Mouse (Mus musculus) midbrain, embryonic 16.5 days (tissue): Measurements from ENCODE around the gene Pgap3. TPM values are rescaled to one million over a fixed set of nuclear protein-coding genes. Genes with fewer than 3 reads are reported as not detected.

ENCODE experiments used
- ATAC-seq: fragments of 200-750 bp; cut with Nextera tagmentation; 2 replicates; pipeline ENCODE4 v1.8.0; 2017; ENCODE audit warnings: moderate TSS enrichment
- H3K27ac ChIP-seq: fragments of 300-500 bp; sonication (generic); 2 replicates; pipeline ENCODE4 v1.5.1; 2014; ENCODE audit warnings: mild to moderate bottlenecking, low read length, mixed read lengths
- H3K27me3 ChIP-seq: fragments of 300-500 bp; sonication (generic); 2 replicates; pipeline ENCODE4 v1.6.1; 2014; ENCODE audit warnings: low read depth, low read length, mixed read lengths; ENCODE audit not compliant: control insufficient read depth, insufficient read depth
- H3K36me3 ChIP-seq: fragments of 300-500 bp; sonication (generic); 2 replicates; pipeline ENCODE4 v1.6.1; 2014; ENCODE audit warnings: mild to moderate bottlenecking, low read length, moderate library complexity, mixed read lengths; ENCODE audit not compliant: control insufficient read depth, insufficient read depth
- H3K4me1 ChIP-seq: fragments of 300-500 bp; sonication (generic); 2 replicates; pipeline ENCODE4 v1.6.1; 2014; ENCODE audit warnings: mild to moderate bottlenecking, low read length, mixed read lengths; ENCODE audit not compliant: control insufficient read depth, insufficient read depth
- H3K4me2 ChIP-seq: fragments of 300-500 bp; sonication (generic); 2 replicates; pipeline ENCODE4 v1.6.1; 2014; ENCODE audit warnings: mild to moderate bottlenecking, low read length, mixed read lengths
- H3K4me3 ChIP-seq: fragments of 300-500 bp; sonication (generic); 2 replicates; pipeline ENCODE4 v1.5.1; 2014; ENCODE audit warnings: low read depth, mild to moderate bottlenecking, low read length, moderate library complexity, mixed read lengths
- H3K9ac ChIP-seq: fragments of 300-500 bp; sonication (generic); 2 replicates; pipeline ENCODE4 v1.6.1; 2014; ENCODE audit warnings: low read depth, low read length, mixed read lengths
- H3K9me3 ChIP-seq: fragments of 300-500 bp; sonication (generic); replicated peaks from 2 replicates; pipeline ENCODE4 v1.6.1; 2014; ENCODE audit warnings: mild to moderate bottlenecking, low read length, mixed read lengths; ENCODE audit not compliant: control insufficient read depth, poor library complexity, severe bottlenecking
- WGBS: fragments of 180-500 bp; shearing (Covaris S2); extraction: QIAGEN DNeasy Blood & Tissue Kit; methylation state at CpG from one replicate; pipeline ENCODE4 v1.1.7; 2014; 5-methylcytosine and 5-hydroxymethylcytosine counted together
- polyA plus RNA-seq: library from polyadenylated mRNA; unstranded; fragments of >200 nt; fragmentation: Nextera tagmentation; extraction: Ambion mirVana; gene quantifications from 2 replicates; pipeline ENCODE4 v1.2.1, GENCODE M21; 2015

The Pgap3 gene
- polyA plus RNA-seq, 1 experiment from 2014 or later: 7.4 TPM

DNA sequence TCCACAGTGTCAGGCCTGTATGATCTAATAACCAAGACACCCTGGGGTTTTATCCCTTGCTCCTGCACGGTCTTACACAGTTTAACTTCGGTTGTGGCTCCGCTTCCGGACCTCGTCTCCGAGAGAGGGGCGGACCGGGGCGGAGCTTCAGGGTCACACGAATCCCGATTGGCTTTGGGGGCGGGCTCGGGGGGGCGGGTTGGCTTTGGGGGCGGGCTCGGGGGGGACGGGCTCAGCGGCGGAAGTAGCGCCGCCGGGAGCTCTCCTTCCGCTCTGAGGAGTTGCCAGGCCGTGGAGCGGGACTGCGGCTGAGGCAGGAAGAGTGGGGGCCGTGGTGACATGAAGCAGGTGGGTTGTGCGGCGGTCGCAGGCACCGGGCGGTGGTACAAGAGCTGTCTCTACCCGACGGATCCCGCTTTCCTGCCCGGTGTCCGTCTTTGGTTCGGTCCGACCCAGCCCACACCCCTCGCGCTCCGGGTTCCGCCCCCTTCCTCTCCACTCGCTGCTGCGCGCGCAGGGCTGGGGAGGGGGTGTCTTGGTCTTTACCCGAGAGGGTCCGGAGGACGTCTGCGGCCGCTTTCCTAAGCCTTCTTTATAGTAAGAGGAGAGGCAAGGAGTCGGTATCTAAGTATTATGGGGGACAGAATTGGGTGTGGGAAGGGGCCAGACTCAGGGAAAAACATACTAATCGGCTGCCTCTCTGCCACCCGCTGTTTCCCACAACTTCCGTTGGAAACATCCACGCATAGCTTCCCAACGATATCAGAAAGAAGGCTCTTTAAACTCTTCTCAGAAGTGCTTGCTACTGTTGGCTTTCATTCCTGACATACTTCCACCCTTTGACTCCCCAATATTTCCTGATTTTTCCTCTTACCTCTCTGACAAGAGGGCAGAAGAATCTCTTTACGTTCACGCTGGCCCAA, 41.9 kb downstream of the Pgap3 start, which contains the start of gene Stard3:
Stard3 (plus strand) TSS at position 208 of the 923 bp plus-strand sequence.
- no peaks in the 10 kb centered on the region for H3K9me3 ChIP-seq
- H3K4me1 ChIP-seq: peaks cover 17% of the 10 kb centered on the region
- H3K9ac ChIP-seq: peak within 1 kb of the TSS; percentile 78
- peak within 1 kb of the TSS; percentile 89 for H3K27ac ChIP-seq
- H3K27me3 ChIP-seq: peaks cover 4% of the 10 kb centered on the region; the same call in 1 of the 2 replicates
- WGBS: under 1% methylated on average over 55 of the region's 60 CpGs
- H3K4me3 ChIP-seq: peak within 1 kb of the TSS; percentile 70
- peak within 1 kb of the TSS; percentile 84 for H3K4me2 ChIP-seq
- H3K36me3 ChIP-seq: no peaks in the 10 kb centered on the region
- peak; percentile 86 for ATAC-seq

DNA sequence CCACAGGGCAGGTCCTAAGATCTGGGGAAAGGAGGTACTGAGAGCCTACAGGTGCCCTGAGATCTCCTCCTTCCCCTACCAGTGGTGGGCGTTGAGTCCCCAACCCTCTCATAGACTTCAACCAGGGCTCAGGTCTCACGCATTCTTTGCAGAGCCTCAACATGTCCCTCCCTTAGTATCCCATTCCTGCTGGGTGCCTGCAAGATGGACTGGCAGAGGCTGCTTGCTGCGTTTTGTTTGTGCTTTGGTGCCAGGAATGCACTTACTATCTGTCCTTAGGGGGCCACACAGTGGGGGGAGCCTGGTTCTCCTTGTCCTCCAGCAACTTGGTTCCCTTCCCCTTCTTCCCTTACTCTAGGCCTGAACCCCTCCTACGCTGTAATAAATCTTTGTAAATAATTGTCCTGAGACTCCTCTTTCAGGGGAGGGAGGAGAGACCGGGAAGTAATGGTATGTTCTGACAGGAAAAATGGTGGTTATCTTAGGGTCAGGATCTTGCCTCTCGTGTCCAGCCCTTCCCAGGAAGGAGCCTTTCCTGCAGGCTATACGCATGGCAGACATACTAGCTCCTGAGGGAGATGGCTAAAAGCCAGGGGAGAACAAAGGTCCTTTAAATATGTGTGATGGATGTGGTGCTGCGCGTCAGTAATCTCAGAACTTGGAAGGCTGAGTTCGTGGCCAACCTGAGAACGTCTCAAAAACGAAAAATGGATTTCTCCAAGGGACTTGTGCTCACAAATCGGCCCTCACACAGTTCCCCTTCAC, 42.7 kb downstream of the Pgap3 start:
- Histone ChIP-seq H3K4me3 (peak overlapping the region; percentile 70), H3K27me3 (peaks cover 7% of the 10 kb centered on the region; the same call in 1 of the 2 replicates), H3K36me3 (no peaks in the 10 kb centered on the region), H3K27ac (no peak overlapping the region), H3K4me1 (peaks cover 17% of the 10 kb centered on the region), H3K9ac (peak overlapping the region; percentile 36; the same call in 1 of the 2 replicates), H3K9me3 (no peaks in the 10 kb centered on the region), H3K4me2 (peak overlapping the region; percentile 84)
- ATAC-seq: peak; percentile 2; the same call in 1 of the 2 replicates
- 12% methylated on average over 13 of the region's 13 CpGs for whole genome bisulfite sequencing

DNA sequence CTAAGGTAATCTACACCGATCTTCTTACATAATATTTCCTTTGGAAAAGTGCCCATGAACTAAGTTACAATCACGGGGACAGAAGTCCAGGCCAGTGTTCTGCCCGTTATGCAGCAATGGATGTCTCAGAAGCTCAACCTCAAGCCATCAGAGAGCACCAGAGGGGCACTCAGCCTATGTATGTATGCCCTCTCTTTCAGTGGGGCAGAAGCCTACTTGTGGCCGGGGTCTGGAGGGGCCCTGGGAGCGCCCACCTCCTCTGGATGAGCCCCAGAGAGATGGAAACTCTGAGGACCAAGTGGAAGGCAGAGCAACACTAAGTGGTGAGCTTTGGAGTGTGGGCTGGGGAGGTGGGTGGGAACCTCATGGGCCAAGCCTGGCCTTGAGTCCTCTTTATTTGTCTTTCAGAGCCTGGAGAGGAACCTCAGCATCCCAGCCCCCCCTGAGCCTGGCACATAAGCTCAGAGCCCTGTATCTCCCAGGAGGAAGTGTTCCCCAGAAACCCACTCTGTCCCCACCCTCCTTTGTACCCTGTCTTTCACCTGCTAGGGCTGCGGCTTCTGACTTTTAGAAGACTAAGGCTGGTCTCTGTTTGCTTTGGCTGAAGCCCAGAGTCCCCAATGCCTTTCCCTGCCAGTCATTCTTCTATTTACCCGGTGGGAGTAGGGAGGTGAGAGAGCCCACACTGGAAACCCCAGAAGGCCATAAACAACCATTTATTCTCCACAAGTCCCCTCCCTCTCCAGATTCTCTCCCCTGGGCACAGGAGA, 43.5 kb downstream of the Pgap3 start:
- Histone ChIP-seq H3K9ac (no peak overlapping the region), H3K4me3 (no peak overlapping the region), H3K4me2 (no peak overlapping the region), H3K27ac (no peak overlapping the region), H3K4me1 (peaks cover 17% of the 10 kb centered on the region), H3K27me3 (peaks cover 14% of the 10 kb centered on the region), H3K36me3 (no peaks in the 10 kb centered on the region), H3K9me3 (no peaks in the 10 kb centered on the region)
- ATAC-seq: no peak
- 73% methylated on average over 7 of the region's 7 CpGs for WGBS

DNA sequence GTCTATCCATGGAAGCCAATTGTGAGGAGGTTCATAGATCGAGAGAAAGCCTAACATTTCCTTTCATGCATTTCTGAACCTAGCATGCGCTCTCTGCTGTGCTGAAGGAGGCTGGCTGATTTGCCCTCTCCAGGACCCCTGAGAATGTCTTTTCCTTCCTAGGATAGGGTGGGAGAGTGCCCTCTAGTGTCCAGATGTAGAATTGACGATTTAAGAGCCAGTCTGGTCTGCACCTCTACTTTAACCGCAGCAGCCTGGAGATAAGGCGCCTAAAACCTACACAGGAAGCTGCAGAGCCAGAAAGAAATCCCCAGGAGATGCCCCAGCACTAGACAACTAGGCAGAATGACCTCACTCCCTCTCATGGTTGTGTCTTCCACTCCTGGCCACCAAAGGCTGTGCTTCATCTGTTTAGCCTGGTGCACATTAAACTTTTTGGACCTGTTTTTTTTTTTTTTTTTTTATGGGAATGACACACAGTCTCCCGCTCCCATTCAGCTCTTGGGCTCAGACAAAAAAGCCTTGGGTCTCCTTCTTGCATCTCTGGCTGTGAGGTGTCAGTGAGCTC, 44.5 kb downstream of the Pgap3 start:
- 6% methylated on average over 6 of the region's 6 CpGs for WGBS
- H3K9ac ChIP-seq: no peak overlapping the region
- no peak overlapping the region for H3K4me3 ChIP-seq
- no peaks in the 10 kb centered on the region for H3K9me3 ChIP-seq
- no peaks in the 10 kb centered on the region for H3K36me3 ChIP-seq
- H3K27ac ChIP-seq: no peak overlapping the region
- no peak overlapping the region for H3K4me2 ChIP-seq
- peaks cover 20% of the 10 kb centered on the region for H3K27me3 ChIP-seq
- peaks cover 17% of the 10 kb centered on the region for H3K4me1 ChIP-seq
- no peak for ATAC-seq

DNA sequence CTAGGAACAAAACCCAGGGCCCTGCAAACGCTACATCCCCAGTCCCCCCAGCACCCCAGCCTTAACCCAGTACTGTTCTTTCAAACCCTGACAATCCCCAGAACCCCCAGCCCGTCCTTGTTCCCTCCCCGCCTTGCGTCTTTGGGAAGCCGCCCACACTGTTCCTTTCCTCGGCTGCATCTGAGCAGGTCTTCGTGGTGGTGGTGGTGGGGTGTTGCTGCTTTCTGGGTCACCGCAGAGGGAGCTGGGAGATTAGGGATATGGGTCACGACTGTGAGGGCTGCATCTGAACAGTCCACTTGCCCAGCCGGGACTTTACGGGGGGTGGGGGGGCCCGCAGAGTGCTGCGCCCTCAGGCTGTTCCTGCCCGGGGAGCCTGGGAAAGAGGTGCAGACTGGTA, 45.8 kb downstream of the Pgap3 start:
- Histone ChIP-seq H3K36me3 (no peaks in the 10 kb centered on the region), H3K9ac (no peak overlapping the region), H3K4me2 (no peak overlapping the region), H3K4me1 (peaks cover 12% of the 10 kb centered on the region), H3K4me3 (no peak overlapping the region), H3K9me3 (no peaks in the 10 kb centered on the region), H3K27me3 (peaks cover 33% of the 10 kb centered on the region), H3K27ac (no peak overlapping the region)
- no peak for ATAC-seq
- WGBS: 65% methylated on average over 14 of the region's 14 CpGs

DNA sequence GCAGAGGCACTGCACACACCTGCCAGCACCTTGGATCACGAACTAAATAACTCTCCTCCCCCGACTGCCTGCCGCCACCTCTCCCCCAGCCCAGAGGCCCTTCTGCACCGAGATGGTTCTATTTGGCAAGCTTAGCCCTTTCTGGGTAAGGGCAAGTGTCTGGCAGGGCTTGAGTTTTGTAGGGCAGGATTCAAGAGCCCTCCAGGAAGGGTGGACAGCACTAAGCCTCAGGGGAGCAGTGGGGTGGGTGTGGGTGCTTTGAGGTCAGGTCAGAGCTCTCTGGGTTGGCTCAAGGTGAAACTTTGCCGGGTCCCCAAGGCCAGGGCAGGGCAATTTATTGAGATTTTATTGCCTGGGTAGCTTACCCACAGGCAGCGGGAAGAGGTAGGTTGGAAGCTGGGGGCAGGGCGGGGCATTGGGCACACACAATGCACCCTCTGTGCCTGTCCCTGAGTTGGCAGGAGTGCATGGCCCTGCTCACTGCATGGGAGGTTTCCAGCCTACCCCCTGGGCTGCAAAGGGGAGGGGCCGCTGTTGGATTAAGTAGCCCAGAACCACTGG, 46.6 kb downstream of the Pgap3 start:
- no peak overlapping the region for H3K4me3 ChIP-seq
- peaks cover 9% of the 10 kb centered on the region for H3K4me1 ChIP-seq
- no peak overlapping the region for H3K9ac ChIP-seq
- WGBS: 29% methylated on average over 8 of the region's 8 CpGs
- H3K27me3 ChIP-seq: peaks cover 40% of the 10 kb centered on the region
- no peak overlapping the region for H3K4me2 ChIP-seq
- ATAC-seq: no peak
- H3K9me3 ChIP-seq: no peaks in the 10 kb centered on the region
- H3K36me3 ChIP-seq: no peaks in the 10 kb centered on the region
- H3K27ac ChIP-seq: no peak overlapping the region

DNA sequence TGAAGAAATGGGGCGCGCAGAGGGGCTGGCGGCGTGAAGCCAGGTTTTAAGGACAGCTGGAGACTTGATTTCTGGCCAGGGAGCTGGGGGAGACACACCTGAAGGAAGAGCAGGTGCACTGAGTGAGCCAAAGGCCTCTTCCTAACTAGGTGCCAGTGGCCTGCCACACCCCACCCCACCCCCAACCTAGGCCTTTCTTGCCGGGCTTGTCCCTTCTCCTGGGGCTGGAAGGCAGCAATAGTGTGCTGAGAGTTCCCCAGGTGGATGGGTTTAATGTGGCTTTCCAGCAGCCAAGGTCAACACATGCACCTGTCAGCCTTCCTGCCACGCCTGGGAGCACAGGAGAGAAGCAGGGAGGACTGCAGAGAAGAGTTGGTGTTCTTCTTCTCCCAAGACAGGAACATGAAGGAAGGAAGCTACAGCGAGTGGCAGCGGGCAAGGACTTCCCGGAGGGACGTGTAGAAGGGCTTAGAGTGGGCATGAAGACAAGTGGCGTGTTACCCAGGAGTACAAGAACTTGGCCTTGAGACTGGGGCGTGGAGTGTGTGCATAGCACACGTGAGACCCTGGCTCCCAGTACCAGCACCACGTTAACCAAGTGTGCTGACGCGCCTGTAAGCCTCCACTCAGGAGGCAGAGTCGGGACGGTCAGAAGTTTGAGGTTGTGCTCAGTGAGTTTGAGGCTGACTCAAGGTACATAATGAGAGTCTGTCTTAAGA, 47.9 kb downstream of the Pgap3 start:
- Histone ChIP-seq H3K4me1 (peaks cover 13% of the 10 kb centered on the region), H3K27me3 (peaks cover 49% of the 10 kb centered on the region), H3K4me2 (no peak overlapping the region), H3K9me3 (no peaks in the 10 kb centered on the region), H3K9ac (no peak overlapping the region), H3K36me3 (no peaks in the 10 kb centered on the region), H3K4me3 (no peak overlapping the region), H3K27ac (no peak overlapping the region)
- 79% methylated on average over 18 of the region's 18 CpGs for WGBS
- ATAC-seq: no peak

DNA sequence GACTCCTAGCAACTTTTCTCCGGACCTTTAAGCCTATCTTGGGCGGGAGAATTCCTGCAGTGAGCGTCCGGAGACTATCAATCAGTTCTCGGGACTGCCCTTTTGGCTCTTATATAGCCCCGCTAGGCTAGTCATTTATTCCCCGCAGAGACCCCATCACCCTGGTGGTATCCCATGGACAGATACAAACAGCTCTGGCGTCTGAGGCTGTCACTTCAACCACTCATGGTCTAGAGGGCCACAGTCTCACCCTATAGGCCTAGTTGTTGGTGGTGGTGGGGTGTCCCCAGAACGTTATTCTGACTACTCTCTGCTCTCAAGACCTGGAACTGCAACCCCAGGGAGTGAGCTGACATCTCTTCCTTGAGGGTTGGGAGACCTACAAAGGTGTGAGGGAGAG, 51.0 kb downstream of the Pgap3 start:
- ATAC-seq: no peak
- Histone ChIP-seq H3K36me3 (no peaks in the 10 kb centered on the region), H3K9ac (no peak overlapping the region), H3K4me1 (peaks cover 15% of the 10 kb centered on the region), H3K9me3 (no peaks in the 10 kb centered on the region), H3K27me3 (peaks cover 66% of the 10 kb centered on the region), H3K4me3 (peak overlapping the region; percentile 67), H3K4me2 (peak overlapping the region; percentile 100; the same call in 1 of the 2 replicates), H3K27ac (no peak overlapping the region)
- WGBS: 4% methylated on average over 9 of the region's 9 CpGs
